Mouse (Mus musculus): ENCODE data around the gene Ppp2r3a.

Gene Ppp2r3a

GRCm38 (mm10) chr9:101251644-101252337 lies at the start of gene Ppp2r3a:
Gene Ppp2r3a, minus strand, starts transcription at chr9:101251795.
- CTCF ChIA-PET = no interaction called here

- CTCF ChIA-PET = no interaction called here
These were observed 48.9 kb upstream of the Ppp2r3a start for GRCm38 (mm10) chr9:101300441-101300935.

DNA sequence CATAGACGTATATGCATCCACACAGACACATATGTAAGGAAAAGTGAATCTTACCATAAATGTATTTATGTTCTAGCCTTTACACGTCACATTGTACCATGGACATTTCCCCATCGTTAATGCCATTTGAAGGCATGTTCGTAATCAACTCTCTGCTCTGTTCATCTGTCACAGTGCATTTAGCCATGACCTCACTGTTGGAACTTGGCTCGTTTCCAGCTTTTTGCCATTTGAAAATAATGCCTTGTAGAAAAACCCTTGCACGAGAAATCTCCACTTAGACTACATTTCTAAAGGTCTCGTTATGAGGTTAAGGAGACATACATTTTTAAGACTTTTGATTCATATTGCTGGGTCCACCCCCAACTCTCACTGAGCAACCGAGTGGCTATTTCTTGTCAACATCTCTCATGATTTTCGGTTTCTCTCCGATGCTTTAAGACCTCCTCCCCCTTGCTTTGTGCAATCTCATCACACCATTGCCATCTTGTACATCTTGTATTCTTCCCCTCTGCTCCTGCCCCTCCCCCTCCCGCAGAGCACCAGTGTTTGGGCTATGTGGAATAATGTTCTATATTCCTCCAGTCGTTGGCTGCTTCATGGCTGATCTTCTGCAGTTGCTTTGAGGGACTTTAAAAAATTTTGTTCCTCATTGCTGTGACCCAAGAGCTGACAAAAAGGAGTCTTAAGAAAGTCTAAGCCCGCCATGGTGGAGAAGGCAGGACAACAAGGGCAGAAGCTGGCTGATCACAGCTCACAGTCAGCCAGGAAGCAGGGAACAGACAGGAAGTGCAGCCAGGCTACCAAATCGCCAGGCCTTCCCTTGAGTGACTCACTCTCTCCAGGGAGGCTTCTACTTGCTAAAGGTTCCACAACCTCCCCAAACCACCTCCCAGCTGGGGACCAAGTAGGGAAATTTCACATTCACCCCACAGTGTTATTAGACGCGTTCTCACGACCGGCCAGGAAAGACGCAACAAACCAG lies 40.4 kb upstream of the Ppp2r3a start:
- CTCF ChIA-PET = no interaction called here

DNA sequence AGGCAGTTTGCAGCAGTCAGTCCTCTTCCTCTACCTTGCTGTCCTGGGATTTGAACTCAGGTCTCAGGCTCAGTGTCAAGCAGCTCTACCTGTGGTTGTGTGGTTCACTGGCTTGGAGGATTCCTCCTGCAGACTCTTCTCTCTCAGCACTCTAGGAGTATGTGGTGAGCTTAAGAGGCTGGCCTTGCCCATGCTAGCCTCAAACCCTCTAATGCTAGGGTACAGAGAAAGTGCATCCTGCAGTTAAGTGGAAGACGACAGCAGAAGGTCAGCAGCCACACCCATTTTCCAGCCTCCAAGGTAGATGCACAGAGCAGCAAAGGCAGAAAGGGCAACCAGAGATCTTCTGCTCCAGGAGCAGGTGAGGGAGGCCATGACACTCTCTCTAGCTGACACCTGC lies 39.3 kb upstream of the Ppp2r3a start:
- CTCF ChIA-PET = no interaction called here

GRCm38 (mm10) chr9:101289750-101290149 lies 38.2 kb upstream of the Ppp2r3a start:
- CTCF ChIA-PET = interaction anchor here (0.6 kb wide), 1 partner anchor 102 kb away, joined by 3 read pairs; no protein-coding TSS in a partner anchor

GRCm38 (mm10) chr9:101288901-101289647 lies 37.5 kb upstream of the Ppp2r3a start:
- CTCF ChIA-PET = interaction anchor here (0.6 kb wide), 1 partner anchor 102 kb away, joined by 3 read pairs; no protein-coding TSS in a partner anchor

DNA sequence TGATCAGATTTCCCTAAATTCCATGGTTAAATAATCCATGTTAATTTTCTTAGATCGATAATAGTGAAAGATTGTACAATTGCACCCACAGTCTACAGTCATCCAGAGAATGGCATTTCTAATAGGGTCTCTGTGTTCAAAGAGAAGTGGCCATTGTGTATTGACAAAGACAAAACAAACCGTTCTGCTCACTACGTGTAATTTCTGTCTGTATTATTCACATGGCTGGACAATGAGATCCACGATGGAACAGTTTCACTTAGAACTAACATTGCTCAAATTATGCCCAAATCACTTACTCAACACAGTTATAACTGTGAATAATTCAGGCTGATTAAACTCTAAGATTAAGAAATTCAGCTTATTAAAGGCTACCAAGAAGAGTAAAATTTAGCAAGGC lies 35.2 kb upstream of the Ppp2r3a start:
- CTCF ChIA-PET = no interaction called here

GRCm38 (mm10) chr9:101284049-101284448 lies 32.5 kb upstream of the Ppp2r3a start:
- CTCF ChIA-PET = no interaction called here

DNA sequence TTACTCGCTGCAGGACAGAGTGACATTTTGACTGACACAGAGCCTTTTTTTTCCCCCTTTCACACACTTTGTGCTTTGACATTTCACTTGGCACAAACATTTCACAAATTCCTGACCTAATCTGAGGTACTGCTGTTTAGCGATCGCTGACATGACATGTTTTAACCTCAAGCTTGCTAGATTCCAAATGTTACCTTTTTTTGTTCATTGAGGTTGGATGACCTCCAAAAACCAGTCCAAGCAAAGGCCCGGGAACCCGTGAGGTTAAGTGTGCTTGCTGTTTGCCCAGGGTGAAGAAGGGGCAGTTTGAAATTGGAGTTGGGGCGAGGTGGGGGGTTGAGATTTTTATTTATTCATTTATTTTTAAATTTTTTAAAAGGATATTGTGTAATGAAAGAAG lies 31.1 kb upstream of the Ppp2r3a start:
- CTCF ChIA-PET = no interaction called here

DNA sequence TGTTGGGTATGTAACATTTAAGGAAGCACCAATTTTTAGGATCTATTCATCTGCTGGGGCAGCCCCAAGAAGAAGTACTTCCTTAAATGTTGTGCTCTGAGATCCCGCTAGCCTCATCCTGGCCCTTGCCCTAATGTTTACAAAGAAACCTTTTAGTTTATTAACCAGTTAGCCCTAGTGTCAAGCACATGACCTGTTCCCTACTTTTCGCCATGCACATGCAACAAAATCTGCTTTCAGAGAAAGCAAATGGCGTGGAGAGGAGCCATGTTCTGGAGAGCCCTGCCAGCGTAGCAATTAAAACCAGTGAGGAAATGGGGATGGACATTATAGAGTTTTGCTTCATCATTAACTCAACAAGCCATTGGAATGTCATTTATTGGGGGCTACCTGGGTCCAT lies 30.3 kb upstream of the Ppp2r3a start:
- CTCF ChIA-PET = no interaction called here

GRCm38 (mm10) chr9:101281326-101281725 lies 29.7 kb upstream of the Ppp2r3a start:
- CTCF ChIA-PET = no interaction called here

- CTCF ChIA-PET = no interaction called here
These were observed 29.3 kb upstream of the Ppp2r3a start for GRCm38 (mm10) chr9:101280867-101281266.

GRCm38 (mm10) chr9:101280211-101280610 lies 28.6 kb upstream of the Ppp2r3a start:
- CTCF ChIA-PET = no interaction called here

- CTCF ChIA-PET = no interaction called here
These were observed 21.1 kb upstream of the Ppp2r3a start for GRCm38 (mm10) chr9:101272715-101273114.

GRCm38 (mm10) chr9:101270020-101270419 lies 18.4 kb upstream of the Ppp2r3a start:
- CTCF ChIA-PET = no interaction called here

DNA sequence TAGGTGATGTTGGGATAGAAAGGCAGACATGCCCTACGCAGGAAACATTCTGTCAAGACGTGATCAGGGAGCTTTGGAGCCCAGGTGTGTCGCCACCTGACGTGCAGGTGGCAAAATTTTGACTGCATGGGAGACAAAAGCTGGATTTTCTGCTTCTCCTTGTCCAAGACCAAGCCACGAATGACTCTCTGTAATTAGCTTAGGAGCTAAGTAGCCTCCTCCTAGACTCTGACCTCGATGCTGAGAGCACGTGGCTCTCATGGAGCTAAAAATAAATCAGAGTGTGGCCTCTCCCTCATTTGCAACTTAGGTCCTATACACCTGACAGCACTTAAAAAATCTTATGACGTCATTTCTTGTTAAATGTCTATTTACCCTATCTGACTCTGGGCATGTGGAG lies 14.4 kb upstream of the Ppp2r3a start:
- CTCF ChIA-PET = no interaction called here

DNA sequence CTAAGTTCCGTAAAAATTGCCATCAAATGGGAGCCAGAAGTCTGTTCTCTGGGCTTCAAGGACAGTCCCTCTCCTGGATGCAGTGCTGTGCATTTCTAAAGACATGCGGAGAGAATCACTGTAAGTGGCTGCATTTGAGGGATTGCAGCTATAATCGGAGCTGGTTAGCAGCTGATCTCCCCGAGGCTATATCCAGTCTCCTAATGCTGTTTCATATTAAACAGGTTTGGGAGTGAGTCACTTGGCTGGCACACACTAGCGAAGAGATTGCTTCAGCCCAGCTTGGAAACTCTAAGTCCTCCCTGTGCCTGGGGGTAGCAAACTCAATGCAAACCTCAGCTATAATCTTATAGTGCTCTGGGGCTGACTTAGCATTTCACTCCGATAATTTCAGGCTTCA lies 14.0 kb upstream of the Ppp2r3a start:
- CTCF ChIA-PET = no interaction called here

- CTCF ChIA-PET = no interaction called here
These were observed 11.2 kb upstream of the Ppp2r3a start for GRCm38 (mm10) chr9:101262815-101263214.

GRCm38 (mm10) chr9:101261989-101262571 lies 10.5 kb upstream of the Ppp2r3a start:
- CTCF ChIA-PET = no interaction called here

- CTCF ChIA-PET = no interaction called here
These were observed 9.8 kb upstream of the Ppp2r3a start for GRCm38 (mm10) chr9:101261443-101261842.

- CTCF ChIA-PET = no interaction called here
These were observed 1.5 kb upstream of the Ppp2r3a start for GRCm38 (mm10) chr9:101253136-101253535.

DNA sequence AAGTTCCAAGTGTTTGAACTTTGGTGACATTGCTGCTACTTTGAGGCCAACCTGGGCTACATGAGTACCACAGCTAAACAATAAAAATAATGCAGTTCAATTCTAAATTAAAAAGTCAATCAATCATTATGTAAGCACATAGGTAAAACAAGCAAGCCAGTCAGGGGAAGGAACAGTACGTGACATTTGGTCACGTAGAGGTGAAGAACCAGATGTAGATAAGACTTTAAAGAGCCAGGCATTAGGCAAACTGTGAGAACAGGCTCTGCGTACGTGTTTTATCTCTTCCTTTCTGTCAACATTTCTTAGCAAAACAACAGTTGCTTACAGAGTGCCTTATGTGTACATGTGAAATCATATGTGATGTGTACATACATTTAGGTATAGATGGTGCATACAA lies 946 bp upstream of the Ppp2r3a start:
- CTCF ChIA-PET = no interaction called here

Measured in spleen, embryonic (tissue).